Mouse (Mus musculus): ENCODE data around the gene Dhodh.

- no peak for TF ChIP-seq FOSL1 (IDR thresholded peaks at IDR 0.05; ENCODE audit: insufficient read depth, low read length, poor library complexity, severe bottlenecking)
- no peak for TF ChIP-seq CEBPB (IDR thresholded peaks at IDR 0.05; ENCODE audit: low read depth)
- no peak for TF ChIP-seq USF1 (IDR thresholded peaks at IDR 0.05; ENCODE audit: low read depth)
Observed at GRCm38 (mm10) chr8:109578900-109579301, 29.6 kb downstream of the Dhodh start, which contains the start of gene Hp.
